Mouse (Mus musculus): ENCODE measurements around the gene Zfp358. TPM values are rescaled to one million over a fixed set of nuclear protein-coding genes. Genes with fewer than 3 reads are reported as not detected.
A peak's percentile ranks its signal among the peaks of the same experiment; 100 is the strongest.

Gene Zfp358
- polyA plus RNA-seq, 1 experiment = 15.5 TPM

DNA sequence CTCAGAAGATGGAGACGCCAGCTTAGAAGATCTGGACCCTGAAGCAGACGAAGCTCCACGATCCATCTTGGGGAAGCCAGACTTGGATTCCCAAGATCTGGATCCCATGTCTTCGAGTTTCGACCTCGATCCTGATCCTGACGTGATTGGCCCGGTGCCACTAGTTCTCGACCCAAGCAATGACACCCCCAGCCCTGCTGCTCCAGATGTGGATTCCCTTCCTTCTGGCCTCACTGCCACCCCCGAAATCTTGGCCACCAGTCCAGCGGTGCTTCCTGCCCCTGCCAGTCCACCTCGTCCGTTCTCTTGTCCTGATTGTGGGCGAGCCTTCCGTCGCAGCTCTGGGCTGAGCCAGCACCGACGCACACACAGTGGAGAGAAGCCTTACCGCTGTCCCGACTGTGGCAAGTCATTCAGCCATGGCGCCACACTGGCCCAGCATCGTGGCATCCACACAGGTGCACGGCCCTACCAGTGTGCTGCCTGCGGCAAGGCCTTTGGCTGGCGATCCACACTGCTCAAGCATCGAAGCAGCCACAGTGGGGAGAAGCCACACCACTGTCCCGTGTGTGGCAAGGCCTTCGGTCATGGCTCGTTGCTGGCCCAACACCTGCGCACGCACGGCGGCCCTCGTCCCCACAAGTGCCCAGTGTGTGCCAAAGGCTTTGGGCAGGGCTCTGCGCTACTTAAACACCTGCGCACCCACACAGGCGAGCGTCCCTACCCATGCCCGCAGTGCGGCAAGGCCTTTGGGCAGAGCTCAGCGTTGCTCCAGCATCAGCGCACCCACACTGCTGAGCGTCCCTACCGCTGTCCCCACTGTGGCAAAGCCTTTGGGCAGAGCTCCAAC is 2.9 kb downstream of the Zfp358 start:
- peak overlapping the region; percentile 30 for H3K9ac ChIP-seq (ENCODE audit: low read depth, poor library complexity, severe bottlenecking)

DNA sequence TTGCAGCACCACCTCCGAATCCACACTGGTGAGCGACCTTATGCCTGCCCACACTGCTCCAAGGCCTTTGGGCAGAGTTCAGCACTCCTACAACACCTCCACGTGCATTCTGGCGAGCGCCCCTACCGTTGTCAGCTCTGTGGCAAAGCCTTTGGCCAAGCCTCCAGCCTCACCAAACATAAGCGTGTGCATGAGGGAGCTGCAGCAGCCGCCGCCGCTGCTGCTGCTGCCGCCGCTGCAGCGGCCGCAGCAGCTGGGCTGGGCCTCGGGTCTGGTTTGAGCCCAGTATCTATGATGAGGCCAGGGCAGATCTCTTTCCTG is 3.5 kb downstream of the Zfp358 start:
- Histone ChIP-seq H3K9me3 (replicated peaks; ENCODE audit: control insufficient read depth, insufficient read depth, low read length, poor library complexity, severe bottlenecking) (no peaks in the 10 kb centered on the region), H3K4me3 (ENCODE audit: low read depth, low read length) (peak overlapping the region; percentile 55), H3K27me3 (ENCODE audit: control insufficient read depth, insufficient read depth, low read length, poor library complexity, severe bottlenecking) (no peaks in the 10 kb centered on the region), H3K9ac (ENCODE audit: low read depth, poor library complexity, severe bottlenecking) (peak overlapping the region; percentile 30), H3K36me3 (ENCODE audit: control insufficient read depth, insufficient read depth, low read length, poor library complexity, severe bottlenecking) (no peaks in the 10 kb centered on the region), H3K27ac (ENCODE audit: insufficient read depth, low read length) (no peak overlapping the region), H3K4me1 (ENCODE audit: control insufficient read depth, insufficient read depth, low read length) (no peaks in the 10 kb centered on the region)
- no peak for TF ChIP-seq POLR2A (IDR thresholded peaks at IDR 0.05; ENCODE audit: insufficient read depth, low read length)

More for the DNA sequence above, 2.9 kb downstream of the Zfp358 start:
- Histone ChIP-seq H3K4me1 (ENCODE audit: control insufficient read depth, insufficient read depth, low read length) (no peaks in the 10 kb centered on the region), H3K4me3 (ENCODE audit: low read depth, low read length) (peak overlapping the region; percentile 55), H3K27ac (ENCODE audit: insufficient read depth, low read length) (no peak overlapping the region), H3K9me3 (replicated peaks; ENCODE audit: control insufficient read depth, insufficient read depth, low read length, poor library complexity, severe bottlenecking) (no peaks in the 10 kb centered on the region), H3K36me3 (ENCODE audit: control insufficient read depth, insufficient read depth, low read length, poor library complexity, severe bottlenecking) (no peaks in the 10 kb centered on the region), H3K27me3 (ENCODE audit: control insufficient read depth, insufficient read depth, low read length, poor library complexity, severe bottlenecking) (no peaks in the 10 kb centered on the region)
- no peak for TF ChIP-seq CTCF (IDR thresholded peaks at IDR 0.05; ENCODE audit: low read depth, low read length)

DNA sequence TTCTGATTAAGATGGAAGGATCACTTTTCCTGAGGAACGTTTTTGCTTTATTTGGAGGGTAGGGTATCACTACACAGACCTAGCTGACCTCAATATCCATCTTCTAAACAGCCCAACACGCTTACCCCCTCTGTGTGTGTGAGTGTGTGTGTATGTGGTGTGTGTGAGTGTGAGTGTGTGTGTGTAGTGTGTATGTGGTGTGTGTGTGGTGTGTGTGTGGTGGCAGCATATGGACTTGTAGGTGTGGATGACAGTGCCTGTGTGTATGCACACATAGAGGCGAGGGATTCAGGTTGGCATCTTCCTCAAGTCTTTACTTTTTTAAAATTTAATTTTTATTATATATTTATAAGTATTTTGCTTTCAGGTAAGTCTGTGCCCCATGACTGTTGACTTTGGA is 5.6 kb downstream of the Zfp358 start:
- no peak overlapping the region for H3K27ac ChIP-seq (ENCODE audit: insufficient read depth, low read length)
- H3K4me3 ChIP-seq (ENCODE audit: low read depth, low read length) = no peak overlapping the region
- no peaks in the 10 kb centered on the region; the same call in 1 of the 2 replicates for H3K36me3 ChIP-seq (ENCODE audit: control insufficient read depth, insufficient read depth, low read length, poor library complexity, severe bottlenecking)
- no peaks in the 10 kb centered on the region for H3K4me1 ChIP-seq (ENCODE audit: control insufficient read depth, insufficient read depth, low read length)
- H3K9ac ChIP-seq (ENCODE audit: low read depth, poor library complexity, severe bottlenecking) = no peak overlapping the region
- H3K27me3 ChIP-seq (ENCODE audit: control insufficient read depth, insufficient read depth, low read length, poor library complexity, severe bottlenecking) = no peaks in the 10 kb centered on the region
- no peaks in the 10 kb centered on the region for H3K9me3 ChIP-seq (replicated peaks; ENCODE audit: control insufficient read depth, insufficient read depth, low read length, poor library complexity, severe bottlenecking)
- no peak for TF ChIP-seq EP300 (IDR thresholded peaks at IDR 0.05; ENCODE audit: insufficient read depth, low read depth, low read length)
- no peak for TF ChIP-seq POLR2A (IDR thresholded peaks at IDR 0.05; ENCODE audit: insufficient read depth, low read length)
- no peak for TF ChIP-seq CTCF (IDR thresholded peaks at IDR 0.05; ENCODE audit: low read depth, low read length)

DNA sequence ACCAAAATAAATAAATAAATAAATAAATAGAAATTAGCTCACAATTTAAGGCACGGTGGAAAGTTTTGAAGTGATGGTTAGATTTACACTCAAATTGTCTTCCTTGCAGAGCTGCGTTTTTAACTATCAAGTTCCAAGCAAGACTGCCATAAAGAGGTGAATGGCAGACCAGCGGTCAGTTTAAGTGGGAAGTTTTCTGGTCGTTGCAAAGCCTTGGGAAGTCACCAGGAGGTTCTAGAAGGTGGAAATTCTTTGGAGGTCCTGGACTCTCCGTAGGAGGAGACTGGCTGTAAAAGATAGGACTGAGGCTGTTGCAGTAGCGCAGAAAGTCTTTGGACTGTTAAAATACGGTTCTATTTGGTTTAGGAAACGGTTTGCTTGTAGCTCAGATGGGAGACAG is 6.8 kb downstream of the Zfp358 start:
- no peak for TF ChIP-seq CTCF (IDR thresholded peaks at IDR 0.05; ENCODE audit: low read depth, low read length)
- no peak for TF ChIP-seq POLR2A (IDR thresholded peaks at IDR 0.05; ENCODE audit: insufficient read depth, low read length)
- TF ChIP-seq EP300 (IDR thresholded peaks at IDR 0.05; ENCODE audit: insufficient read depth, low read depth, low read length) = no peak
- Histone ChIP-seq H3K4me1 (ENCODE audit: control insufficient read depth, insufficient read depth, low read length) (no peaks in the 10 kb centered on the region), H3K27ac (ENCODE audit: insufficient read depth, low read length) (peak overlapping the region; percentile 66), H3K36me3 (ENCODE audit: control insufficient read depth, insufficient read depth, low read length, poor library complexity, severe bottlenecking) (peaks cover 3% of the 10 kb centered on the region; the same call in 1 of the 2 replicates), H3K4me3 (ENCODE audit: low read depth, low read length) (peak overlapping the region; percentile 74), H3K27me3 (ENCODE audit: control insufficient read depth, insufficient read depth, low read length, poor library complexity, severe bottlenecking) (no peaks in the 10 kb centered on the region), H3K9ac (ENCODE audit: low read depth, poor library complexity, severe bottlenecking) (peak overlapping the region; percentile 82), H3K9me3 (replicated peaks; ENCODE audit: control insufficient read depth, insufficient read depth, low read length, poor library complexity, severe bottlenecking) (no peaks in the 10 kb centered on the region)

DNA sequence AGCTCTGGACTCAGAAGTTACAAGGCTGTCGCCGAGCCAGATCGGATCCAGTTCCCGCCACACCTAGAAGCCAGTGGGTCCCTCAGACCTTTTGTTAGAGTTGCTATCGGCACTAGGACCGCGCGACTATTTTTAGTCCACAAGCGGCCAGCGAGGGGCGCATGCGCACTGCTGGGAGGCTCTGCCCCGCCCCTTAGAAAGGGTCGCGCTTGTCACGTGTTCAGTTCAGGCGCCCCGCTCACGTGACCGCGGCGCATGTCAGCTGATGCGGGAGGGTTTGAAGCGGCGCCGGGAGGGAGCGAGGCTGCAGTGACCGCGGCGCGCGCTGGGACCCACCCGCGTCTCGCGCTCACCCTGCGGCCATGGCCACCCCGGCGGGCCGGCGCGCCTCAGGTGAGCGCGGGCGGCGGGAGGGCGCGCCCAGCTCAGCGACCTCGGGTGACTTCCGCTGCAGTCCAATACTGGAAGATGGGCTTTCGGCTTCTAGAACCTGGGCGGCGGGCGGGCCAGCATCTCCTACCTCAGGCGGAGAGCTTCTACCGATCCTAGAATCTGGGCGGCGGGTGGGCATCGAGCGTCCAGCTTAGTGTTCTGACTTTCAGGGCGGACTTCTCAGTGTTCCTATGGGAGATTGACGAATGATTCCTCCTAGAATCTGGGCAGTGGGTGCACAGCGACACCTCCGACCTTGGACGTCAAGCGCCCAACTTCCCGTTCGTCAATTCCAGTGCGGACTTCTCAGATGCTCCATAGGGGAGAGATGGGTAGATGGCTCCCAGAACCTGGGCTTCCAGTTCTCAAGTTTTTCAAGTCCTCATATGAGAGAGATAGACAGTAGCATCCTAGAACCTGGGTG is 7.5 kb downstream of the Zfp358 start, which contains the start of gene Mcoln1:
Gene Mcoln1, plus strand, starts transcription at position 223 of the 856 bp plus-strand sequence.
- peaks cover 4% of the 10 kb centered on the region; the same call in 1 of the 2 replicates for H3K36me3 ChIP-seq (ENCODE audit: control insufficient read depth, insufficient read depth, low read length, poor library complexity, severe bottlenecking)
- peak within 1 kb of the TSS; percentile 89 for H3K9ac ChIP-seq (ENCODE audit: low read depth, poor library complexity, severe bottlenecking)
- peak within 1 kb of the TSS; percentile 93 for H3K4me3 ChIP-seq (ENCODE audit: low read depth, low read length)
- no peaks in the 10 kb centered on the region for H3K9me3 ChIP-seq (replicated peaks; ENCODE audit: control insufficient read depth, insufficient read depth, low read length, poor library complexity, severe bottlenecking)
- peak; percentile 62; the same call in 1 of the 2 replicates for TF ChIP-seq EP300 (IDR thresholded peaks at IDR 0.05; ENCODE audit: insufficient read depth, low read depth, low read length)
- TF ChIP-seq POLR2A (IDR thresholded peaks at IDR 0.05; ENCODE audit: insufficient read depth, low read length) = peak; percentile 86
- TF ChIP-seq CTCF (IDR thresholded peaks at IDR 0.05; ENCODE audit: low read depth, low read length) = no peak
- no peaks in the 10 kb centered on the region for H3K27me3 ChIP-seq (ENCODE audit: control insufficient read depth, insufficient read depth, low read length, poor library complexity, severe bottlenecking)
- peak within 1 kb of the TSS; percentile 66 for H3K27ac ChIP-seq (ENCODE audit: insufficient read depth, low read length)
- H3K4me1 ChIP-seq (ENCODE audit: control insufficient read depth, insufficient read depth, low read length) = no peaks in the 10 kb centered on the region

DNA sequence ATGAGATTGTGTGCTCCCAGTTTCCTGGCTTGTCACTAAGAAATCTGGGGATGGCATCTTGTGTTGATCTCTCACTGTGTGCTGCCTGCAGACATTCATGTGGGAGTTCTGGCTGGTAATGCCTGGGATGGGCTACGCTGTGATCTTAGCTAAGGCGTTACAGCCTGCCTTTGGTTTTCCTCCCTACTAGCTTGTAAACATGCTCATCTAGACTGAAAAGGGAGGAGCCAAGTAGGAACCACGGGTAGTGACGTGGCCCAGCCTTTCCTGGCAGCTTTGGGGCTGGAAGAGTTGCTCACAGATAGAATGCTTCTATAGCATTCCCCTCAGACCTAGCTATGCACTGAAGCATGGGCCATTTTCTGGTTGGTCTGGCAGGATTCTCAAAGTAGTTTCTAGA is 9.3 kb downstream of the Zfp358 start:
- Histone ChIP-seq H3K9me3 (replicated peaks; ENCODE audit: control insufficient read depth, insufficient read depth, low read length, poor library complexity, severe bottlenecking) (no peaks in the 10 kb centered on the region), H3K27me3 (ENCODE audit: control insufficient read depth, insufficient read depth, low read length, poor library complexity, severe bottlenecking) (no peaks in the 10 kb centered on the region), H3K27ac (ENCODE audit: insufficient read depth, low read length) (no peak overlapping the region), H3K4me1 (ENCODE audit: control insufficient read depth, insufficient read depth, low read length) (no peaks in the 10 kb centered on the region), H3K36me3 (ENCODE audit: control insufficient read depth, insufficient read depth, low read length, poor library complexity, severe bottlenecking) (peaks cover 20% of the 10 kb centered on the region), H3K9ac (ENCODE audit: low read depth, poor library complexity, severe bottlenecking) (no peak overlapping the region), H3K4me3 (ENCODE audit: low read depth, low read length) (no peak overlapping the region)
- TF ChIP-seq EP300 (IDR thresholded peaks at IDR 0.05; ENCODE audit: insufficient read depth, low read depth, low read length) (no peak), POLR2A (IDR thresholded peaks at IDR 0.05; ENCODE audit: insufficient read depth, low read length) (no peak), CTCF (IDR thresholded peaks at IDR 0.05; ENCODE audit: low read depth, low read length) (no peak)
